Mouse (Mus musculus) megakaryocyte, adult 5-6 weeks (primary cell): ENCODE results near the gene Prmt7. TPM values are rescaled to one million over a fixed set of nuclear protein-coding genes. Genes with fewer than 3 reads are reported as not detected.
"Not testable (repeated sequence)": the region's sequence is repeated elsewhere in the genome, so short reads cannot be mapped to it uniquely, and the experiment has no call there.

Source experiments
- ATAC-seq: 2 replicates; pipeline ENCODE4 v1.8.0; 2016; ENCODE audit warnings: mild to moderate bottlenecking, inconsistent platforms; ENCODE audit not compliant: poor library complexity, severe bottlenecking
- total RNA-seq, 2 experiments: library from RNA; stranded (forward) in 1 of 2; stranded (reverse) in 1 of 2; fragments of 153-499, 151-499 nt in 1 of 2; fragments of 221-1000, 200-1000 nt in 1 of 2; gene quantifications; 2 replicates each; pipeline versions ENCODE4 v1.2.3 to v1.2.4; 2015 to 2017

Prmt7 gene
- total RNA-seq (2015) (2.7 and 3.7 TPM in 2 replicates), total RNA-seq (2017) (10.3 and 11.6 TPM in 2 replicates)

DNA sequence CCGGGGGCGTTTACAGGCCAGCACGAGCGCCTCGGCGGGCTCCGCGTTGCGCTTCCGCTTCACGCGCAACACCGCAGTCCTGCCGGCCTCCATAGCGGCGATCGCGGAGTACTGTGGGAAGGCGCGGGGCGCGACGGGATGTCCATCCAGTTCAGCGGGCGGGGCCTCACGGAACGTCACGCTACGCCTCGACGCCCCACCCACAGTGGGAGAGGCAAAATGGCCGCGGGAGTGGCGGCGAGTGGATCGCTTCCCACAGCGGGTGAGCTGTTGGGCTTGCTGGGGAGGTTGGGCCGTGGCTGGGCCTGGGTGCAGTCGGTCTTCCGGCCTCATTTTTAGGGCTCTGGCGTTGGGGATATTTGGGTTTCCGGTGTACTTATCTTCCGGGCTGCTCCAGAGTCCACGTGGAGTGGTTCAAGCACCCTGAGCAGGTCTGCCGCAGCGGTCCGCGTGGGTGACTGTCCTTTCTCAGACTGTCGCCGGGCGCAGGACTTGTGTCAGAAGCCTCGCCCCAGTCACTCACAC, at the start of gene Prmt7, which contains the start of gene Slc7a6os:
Prmt7 (plus strand) TSS at position 116 of the 525 bp plus-strand sequence.
Slc7a6os (minus strand) TSS at position 115 of the 525 bp plus-strand sequence.
- peak; percentile 99 for ATAC-seq

DNA sequence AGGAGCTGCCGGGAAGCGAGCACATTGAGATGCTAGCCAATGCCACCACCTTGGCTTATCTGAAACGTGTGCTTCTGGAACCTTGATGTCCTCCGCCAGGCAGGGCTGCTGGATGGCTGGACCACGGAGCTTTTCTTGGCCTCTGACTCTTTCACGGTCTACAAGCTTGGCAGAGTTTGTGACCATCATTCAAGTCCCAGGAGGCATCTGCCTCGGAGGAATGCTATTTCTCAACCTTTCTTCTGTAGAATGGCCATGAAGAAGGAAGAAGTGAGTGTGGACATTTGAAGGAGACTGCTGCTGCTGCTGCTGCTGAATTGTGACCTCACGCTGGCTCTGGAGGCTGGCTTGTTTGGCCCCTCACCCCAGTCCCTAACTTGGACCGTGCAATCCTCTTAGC, 47.5 kb upstream of the Prmt7 start:
- ATAC-seq = no peak

DNA sequence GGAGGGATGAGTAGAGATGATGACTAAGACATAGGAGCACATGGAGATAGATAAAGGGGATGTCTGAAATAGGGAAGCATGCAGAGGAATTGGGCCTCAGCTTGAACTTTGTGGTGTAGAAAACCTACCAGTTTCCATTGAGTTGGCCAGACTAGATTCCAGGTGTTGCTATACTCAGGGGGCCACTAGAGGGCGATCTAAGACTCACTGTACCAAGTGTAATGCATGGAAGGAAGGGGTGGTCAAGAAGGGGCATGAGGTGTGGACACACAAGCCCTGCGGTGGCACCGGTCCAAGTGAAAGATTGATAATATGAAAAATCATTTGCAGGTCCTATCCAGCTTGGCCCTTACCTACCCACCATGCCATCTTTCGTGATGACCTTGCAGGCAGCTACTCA, 45.3 kb upstream of the Prmt7 start:
- peak; percentile 46 for ATAC-seq

DNA sequence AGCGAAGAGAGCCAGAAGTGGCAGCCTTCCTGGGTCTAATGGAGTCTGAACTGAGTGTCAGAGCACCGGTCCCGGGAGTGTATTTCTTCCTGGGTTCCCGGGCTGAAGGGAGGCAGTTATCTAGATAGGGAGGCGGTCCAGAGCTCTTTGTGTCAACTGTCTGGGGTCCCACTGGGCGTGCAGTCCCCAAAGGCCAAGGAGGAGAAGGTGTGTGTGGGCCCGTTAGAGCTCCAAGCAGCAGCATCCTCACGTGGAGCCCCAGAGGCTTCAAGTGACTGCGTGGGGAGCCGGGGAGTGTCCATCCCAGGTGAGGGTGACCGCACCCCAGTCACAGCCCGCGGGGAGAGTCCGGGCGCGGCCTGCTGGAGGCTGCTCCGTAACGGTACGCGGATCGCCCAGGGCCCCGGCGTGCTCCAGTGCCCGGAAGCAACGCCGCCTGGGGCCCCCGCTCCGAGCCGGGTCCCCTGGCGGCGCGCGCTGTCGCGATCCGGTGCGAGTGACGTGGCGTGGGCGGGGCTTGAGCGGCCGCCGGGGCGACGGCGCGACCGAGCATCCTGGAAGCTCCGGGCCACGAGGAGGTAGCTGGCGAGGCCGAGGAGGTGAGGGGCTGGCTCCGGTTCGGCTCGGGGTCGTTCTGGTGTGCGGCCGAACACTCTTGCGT, 42.2 kb upstream of the Prmt7 start, which contains the start of gene Slc7a6:
Slc7a6 (plus strand) TSS at position 502 of the 661 bp plus-strand sequence.
- peak; percentile 86 for ATAC-seq

DNA sequence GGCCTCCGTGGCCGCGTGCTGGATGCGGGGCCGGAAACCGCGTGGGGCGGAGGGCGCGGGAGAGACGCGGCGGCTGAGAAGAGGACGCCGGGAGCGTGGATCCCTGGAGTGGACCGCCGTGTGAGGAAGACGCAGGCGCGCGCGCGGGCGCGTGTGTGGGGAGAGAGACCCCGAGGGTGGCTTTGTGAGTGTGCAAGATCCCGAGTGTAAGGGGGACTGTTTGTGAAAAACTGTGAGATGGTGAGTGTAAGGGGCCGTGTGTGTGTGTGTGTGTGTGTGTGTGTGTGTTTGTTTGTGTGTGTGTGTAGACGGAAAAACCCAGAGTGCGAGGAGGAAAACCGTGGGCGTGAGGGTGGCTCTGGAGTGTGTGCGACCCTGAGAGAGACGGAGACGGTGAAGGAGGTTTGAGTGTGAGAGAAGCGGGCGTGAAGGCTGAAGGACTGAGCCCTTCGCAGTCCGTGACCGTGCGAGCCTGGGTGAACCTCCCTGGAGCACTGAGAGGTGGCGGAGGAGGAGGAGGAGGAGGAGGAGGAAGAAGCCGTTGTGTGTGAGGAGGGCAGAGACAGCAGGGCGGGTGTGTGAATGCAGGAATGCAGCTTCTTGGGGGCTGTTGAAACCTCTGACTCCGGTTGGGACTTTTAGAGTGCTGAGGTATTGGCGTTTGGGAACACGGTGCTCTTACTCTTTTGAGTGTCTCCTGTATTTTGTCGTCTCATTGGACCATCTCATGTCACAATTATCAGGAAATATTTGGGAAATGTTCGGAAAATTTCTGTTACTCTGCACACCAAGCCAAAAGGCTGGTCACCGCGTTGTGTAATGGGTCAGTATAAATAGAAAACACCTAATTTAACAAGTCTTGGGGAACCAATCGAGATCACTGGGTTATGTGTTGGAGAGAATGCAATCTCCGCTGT, 41.5 kb upstream of the Prmt7 start:
- ATAC-seq = peak; percentile 51

DNA sequence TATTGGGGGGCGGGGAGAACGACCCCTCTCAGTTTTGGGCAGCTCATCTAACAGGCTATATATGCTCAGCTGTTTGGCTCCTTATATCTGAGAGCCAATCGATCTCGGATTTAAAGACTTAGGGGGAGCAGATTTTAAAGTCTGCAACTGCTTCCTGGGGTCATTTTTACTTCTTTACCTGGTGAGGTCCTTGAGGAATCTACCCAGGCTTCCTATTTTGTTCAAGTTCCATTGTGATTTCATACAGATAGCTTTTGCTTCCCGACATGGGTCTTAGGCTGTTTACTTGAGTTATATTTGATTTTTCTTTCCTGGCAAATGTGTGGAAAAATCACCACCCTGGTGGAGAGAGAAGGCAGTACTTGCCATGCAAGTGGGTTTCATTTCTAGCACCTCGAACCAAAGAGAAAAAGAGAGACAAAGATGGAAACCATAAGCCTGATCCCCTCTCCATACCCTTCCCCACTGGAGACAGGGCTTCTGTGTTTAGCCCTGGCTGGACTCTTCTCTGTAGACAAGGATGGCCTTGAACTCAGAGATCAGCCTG, 40.7 kb upstream of the Prmt7 start:
- no peak for ATAC-seq

DNA sequence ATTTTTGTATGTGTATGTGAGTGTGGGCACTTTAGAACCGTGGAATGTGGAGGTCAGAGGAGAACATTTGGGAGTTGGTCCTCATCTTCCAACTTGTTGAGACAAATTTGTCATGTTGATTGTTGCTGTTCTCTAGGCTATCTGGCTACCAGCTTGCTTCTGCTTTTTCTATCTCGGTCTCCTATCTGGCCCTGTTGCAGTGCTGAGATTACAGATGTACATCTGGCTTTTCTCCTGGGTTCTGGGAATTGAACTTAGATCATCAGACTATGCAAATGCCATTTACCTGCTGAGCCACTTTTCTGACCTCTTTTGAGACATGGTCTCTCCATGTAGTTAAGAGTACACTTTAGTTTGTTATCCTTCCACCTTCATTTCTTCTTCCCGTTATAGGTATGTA, 37.2 kb upstream of the Prmt7 start:
- no peak for ATAC-seq

DNA sequence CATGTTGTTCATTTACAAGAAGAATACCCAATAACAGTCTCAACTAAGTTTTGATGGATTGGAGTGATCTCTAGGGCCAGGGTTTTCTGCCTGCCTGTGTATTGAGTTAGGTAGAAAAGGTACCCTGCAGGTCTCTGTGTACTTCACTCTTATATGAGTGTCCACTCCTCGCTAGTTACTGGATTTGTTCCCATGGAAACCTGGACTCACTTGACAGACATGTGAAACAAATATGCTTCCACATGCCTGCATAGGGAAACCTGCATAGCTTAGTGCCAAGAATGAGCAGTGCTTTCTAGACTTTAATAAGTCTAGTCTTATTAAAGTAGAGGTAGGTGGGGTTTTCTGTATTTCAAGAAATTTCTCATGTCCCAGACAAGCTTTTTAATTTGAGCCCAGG, 33.8 kb upstream of the Prmt7 start:
- ATAC-seq = no peak

DNA sequence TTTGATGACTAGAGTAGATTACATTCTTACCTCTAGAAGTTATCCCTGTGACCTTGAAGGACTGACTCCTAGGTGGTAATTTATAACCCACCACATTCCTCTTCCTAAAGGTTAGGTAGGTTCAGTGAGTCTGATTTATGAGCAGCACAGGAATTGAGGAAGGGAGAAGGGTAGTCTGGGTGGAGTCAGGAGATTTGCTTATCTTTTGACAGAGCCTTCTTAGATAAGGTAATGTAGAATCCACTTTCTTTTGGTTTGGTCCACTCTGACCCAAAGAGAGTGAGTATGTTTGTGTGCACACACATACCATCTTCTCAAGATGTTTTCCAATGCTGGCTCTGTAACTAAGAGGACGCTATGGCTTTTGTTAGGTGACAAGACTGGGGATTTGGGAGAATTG, 33.1 kb upstream of the Prmt7 start:
- ATAC-seq = no peak

DNA sequence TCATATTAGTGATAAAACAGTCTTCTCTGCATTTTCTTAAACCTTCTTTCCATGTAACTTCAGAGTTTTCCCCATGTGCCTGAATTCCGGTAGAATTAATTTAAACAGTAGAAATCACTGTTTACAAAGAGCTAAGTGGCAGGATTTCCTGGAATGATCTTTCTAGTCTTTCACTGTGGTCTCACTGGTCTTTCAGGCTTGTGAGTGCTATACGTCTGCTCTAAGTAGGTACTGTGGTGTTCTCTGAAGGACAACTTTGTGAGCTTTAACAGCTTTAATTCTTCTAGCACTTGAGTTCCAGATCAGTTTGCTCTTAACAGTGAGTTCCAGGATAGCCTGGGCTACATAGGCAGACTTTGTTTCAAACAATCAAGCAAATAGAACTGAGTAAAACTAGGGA, 32.3 kb upstream of the Prmt7 start:
- ATAC-seq = no peak

DNA sequence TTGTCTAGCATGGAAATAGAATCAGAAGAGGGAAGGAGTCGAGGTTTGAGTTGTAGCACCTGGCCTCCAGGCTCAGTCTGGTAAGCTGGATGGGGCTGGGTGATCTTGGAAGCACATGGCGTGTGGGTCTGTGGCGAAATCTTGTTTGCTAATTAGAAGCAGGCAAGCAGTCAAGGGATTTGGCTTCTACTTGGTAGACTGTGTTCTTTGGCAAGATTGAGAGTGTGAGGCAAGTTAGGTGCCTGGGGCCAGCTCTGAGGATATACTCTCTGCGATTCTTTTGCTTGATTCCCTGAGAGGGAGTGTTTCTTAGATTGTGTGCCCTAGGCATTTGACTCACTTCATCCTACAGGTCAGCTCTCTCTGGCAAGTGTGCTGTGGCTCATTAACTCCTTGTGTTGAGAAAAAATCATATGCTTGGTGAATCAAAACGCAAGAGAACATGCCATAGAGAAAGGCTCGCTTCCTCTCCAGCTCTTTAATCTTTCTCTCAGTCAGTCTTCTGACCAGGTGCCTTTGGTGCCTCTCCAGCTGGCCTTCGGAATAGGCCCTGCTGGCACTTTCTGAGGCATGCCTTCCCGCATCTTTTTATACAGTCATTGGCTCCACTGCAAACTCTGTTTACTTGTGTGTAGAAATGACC, 25.0 kb upstream of the Prmt7 start:
- no peak for ATAC-seq

DNA sequence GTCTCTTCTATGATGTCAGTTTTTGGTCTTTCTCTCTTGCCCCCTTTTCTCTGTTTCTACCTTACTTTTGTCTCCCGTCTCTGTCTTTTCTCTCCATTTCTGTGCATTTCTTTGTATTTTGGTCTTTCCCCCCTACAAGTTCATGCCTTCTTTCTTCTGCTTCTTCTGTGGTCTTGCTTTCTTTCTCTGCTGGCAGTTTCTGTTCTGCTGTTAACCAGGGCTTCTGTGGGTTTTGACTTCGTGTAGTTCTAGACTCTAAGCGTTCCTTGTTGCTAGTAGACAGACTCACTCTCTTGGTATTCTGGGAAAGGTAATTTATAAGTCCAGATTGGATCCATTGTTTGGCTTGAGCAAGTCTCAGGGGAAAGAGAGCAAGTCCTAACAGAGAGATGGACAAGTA, 24.3 kb upstream of the Prmt7 start:
- ATAC-seq = no peak

DNA sequence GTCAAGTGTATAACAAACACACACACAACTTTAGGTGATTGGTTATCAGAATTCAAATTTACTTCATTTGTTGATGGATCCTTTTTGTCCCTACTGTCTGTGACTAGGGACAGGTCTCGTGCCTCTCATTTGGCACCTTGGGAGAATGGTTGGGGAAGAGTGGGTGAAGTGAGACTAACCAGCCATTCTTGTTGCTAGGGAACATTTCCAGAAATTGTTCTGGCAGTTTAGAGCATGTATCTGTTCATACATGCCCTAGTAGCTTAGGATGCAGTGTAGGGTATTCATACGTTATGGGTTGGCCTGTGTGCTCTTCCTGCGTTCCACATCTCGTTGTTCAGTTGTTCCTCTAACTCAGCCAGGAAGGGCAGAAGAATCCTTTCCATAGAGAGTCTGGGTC, 21.6 kb upstream of the Prmt7 start:
- no peak for ATAC-seq

DNA sequence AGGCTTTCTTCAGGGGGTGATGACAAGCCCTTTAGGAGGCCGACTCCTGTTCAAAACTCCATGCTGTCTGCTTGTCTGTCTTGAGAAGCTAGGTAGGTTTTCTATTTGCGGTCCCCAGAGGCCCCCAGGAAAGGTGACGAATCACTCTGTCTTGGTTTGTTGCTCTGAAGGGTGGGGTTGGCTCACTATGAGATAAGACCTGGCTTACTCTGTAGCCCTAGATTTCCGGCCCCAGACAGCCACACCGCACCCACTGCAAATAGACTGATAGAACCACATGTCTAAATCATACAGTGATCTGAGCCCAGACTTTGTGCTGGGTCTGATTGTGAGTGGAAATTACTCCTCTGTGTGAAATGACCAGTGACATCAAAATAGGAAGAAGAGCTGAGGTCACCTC, 19.1 kb upstream of the Prmt7 start:
- ATAC-seq = peak; percentile 54

DNA sequence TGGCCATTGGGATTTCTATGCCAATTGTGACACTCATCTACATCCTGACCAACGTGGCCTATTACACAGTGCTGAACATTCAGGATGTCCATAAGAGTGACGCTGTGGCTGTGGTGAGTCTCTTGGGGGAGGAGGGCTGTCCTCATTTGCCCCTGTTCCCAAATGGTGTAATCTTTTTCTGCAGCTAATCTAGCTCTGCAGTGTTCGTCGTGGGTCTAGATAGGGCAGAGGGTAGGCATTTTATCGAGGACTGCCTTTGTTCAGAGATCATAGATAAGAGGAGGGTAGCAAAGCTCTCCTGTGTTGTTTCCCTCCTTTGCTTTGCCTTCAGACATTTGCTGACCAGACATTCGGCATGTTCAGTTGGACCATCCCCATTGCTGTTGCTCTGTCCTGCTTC, 17.6 kb upstream of the Prmt7 start:
- ATAC-seq = peak; percentile 56

DNA sequence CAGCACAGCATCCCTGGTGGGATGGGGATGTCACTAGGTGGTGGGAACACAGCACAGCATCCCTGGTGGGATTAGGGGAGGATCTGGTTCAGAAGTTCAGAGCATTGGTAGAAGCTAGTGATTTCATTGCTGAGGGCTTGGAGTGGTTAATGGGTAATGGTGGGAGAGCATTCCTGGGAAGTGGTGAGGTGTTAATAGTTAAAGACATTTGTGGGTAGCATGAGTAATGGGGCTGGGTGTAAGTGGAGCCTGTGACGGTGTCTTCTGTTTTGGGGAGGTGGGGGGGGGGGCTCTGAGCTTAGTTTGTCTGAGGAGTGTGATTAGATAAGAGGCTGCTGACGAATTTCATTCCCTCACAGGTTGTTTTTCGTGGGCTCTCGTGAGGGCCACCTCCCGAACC, 16.7 kb upstream of the Prmt7 start:
- ATAC-seq = no peak

DNA sequence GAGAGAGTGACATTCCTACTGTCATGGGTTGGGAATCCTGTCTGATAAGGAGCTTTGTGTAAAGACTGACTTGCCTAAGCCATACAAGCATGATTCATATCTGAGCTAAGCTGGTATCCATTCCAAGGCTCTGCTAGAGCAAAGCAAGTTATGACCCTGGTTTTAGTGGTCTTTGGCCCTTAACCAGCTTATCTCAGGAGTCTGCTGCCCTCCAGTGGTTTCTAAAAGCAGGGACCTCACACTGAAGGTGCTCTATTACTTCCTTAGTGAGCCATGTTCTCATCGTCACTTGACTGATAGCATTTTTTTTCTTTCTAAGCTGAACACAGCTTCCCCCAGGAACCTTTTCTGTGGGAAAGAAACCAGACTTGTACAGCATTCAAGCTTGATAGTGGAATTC, 12.0 kb upstream of the Prmt7 start:
- ATAC-seq = peak; percentile 57

DNA sequence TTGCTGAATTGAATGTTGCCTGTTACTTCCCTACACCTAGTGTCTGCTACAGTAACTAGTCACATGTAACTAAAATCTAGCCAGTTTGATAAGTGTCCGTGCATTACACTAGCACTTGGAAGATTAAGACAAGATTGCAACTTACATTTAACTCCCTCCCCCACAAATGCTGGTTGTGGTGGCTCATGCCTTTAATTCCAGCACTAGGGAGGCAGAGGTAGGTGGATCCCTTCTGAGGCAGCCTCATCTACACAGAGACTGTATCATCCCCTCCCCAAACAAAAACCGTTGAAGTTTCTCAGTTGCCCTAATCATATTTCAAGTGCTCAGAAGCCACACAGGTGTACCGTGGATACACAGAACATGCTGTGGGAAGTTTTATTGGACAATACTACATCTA, 11.1 kb upstream of the Prmt7 start:
- ATAC-seq = not testable (repeated sequence)

DNA sequence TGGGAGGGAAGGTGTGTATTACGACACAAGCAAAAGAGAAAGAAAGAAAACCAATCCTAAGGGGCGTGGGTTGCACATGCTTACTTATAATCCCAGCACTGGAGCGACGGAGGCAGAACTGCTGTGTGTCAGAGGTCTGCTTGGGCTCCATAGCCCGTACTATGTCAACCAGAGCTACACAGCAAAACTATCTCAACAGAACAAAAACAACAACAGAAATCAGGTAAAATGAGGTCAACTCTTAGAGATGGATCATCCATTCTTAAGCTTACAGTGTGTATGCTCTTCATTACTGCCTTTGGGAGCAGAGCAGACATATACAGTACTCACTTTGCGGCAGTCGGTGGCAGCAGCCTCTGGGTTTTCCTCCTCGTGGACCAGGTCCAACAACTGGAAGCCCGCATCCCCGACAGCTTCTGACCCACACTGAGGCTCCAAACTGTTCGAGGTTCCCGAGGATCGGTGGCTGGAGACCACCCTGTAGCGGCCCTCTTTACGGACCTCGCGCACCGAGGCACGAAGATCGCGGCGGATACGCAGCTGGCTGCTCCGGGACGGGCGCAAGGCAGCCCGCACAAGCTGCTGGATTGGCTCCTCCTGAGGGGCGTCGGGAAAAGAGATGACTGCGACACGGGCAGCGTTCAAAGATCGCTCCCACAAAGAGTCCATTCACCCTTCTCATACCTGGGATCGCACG, 553 bp upstream of the Prmt7 start:
- 0 out of 2 replicates have a peak, but pooled peaks have one; percentile 10 for ATAC-seq

DNA sequence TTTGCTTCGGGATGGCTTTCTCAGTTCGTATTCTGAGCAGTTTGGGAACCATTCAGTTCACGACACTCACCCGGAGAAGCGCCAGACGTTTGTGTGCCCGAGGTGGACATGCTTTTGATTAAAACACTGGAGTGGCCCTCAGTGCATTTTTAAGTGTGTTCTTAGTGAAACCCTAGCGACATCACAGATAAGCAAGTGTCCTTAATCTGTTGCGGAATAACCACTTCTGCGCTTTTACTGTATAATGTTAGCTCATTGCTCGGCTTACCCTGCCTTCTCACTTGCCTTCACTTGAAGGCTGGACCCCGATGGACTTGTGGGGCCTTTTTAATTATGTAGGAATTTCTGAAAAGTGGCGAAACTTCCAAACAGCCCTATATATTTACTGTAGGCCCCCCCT, 685 bp downstream of the Prmt7 start:
- peak; percentile 2; the same call in 1 of the 2 replicates for ATAC-seq
